Mouse (Mus musculus) cerebellum, adult 18-20 months (tissue): ENCODE measurements around the gene Agap1.

Experiments used
- DNase-seq, 2 experiments: peaks; one replicate each; pipeline ENCODE4 v3.0.0; 2021

The Agap1 gene

GRCm38 (mm10) chr1:89717100-89717499, 262.5 kb downstream of the Agap1 start:
- no peak for DNase-seq

- no peak for DNase-seq
Observed at GRCm38 (mm10) chr1:89718782-89719403, 264.3 kb downstream of the Agap1 start.

GRCm38 (mm10) chr1:89724141-89724540, 269.5 kb downstream of the Agap1 start:
- DNase-seq = no peak

- DNase-seq = no peak
Observed at GRCm38 (mm10) chr1:89724555-89724954, 269.9 kb downstream of the Agap1 start.

GRCm38 (mm10) chr1:89724957-89725356, 270.4 kb downstream of the Agap1 start:
- no peak for DNase-seq

GRCm38 (mm10) chr1:89728481-89728880, 273.9 kb downstream of the Agap1 start:
- DNase-seq = no peak

GRCm38 (mm10) chr1:89730589-89731195, 276.1 kb downstream of the Agap1 start:
- DNase-seq = no peak

GRCm38 (mm10) chr1:89734368-89734767, 279.8 kb downstream of the Agap1 start:
- DNase-seq = no peak

- DNase-seq = no peak
Observed at GRCm38 (mm10) chr1:89735146-89735545, 280.5 kb downstream of the Agap1 start.

GRCm38 (mm10) chr1:89736021-89736420, 281.4 kb downstream of the Agap1 start:
- no peak for DNase-seq

- DNase-seq = no peak
Observed at GRCm38 (mm10) chr1:89739067-89739774, 284.6 kb downstream of the Agap1 start.

GRCm38 (mm10) chr1:89739775-89740099, 285.1 kb downstream of the Agap1 start:
- no peak for DNase-seq

GRCm38 (mm10) chr1:89742359-89742758, 287.8 kb downstream of the Agap1 start:
- no peak for DNase-seq

GRCm38 (mm10) chr1:89746171-89746570, 291.6 kb downstream of the Agap1 start:
- DNase-seq = no peak

GRCm38 (mm10) chr1:89749666-89750065, 295.1 kb downstream of the Agap1 start:
- DNase-seq = no peak

- no peak for DNase-seq
Observed at GRCm38 (mm10) chr1:89750495-89750894, 295.9 kb downstream of the Agap1 start.

GRCm38 (mm10) chr1:89750921-89751320, 296.3 kb downstream of the Agap1 start:
- DNase-seq = no peak

GRCm38 (mm10) chr1:89751344-89751743, 296.7 kb downstream of the Agap1 start:
- DNase-seq = no peak

- DNase-seq = no peak
Observed at GRCm38 (mm10) chr1:89752659-89753058, 298.1 kb downstream of the Agap1 start.

- no peak for DNase-seq
Observed at GRCm38 (mm10) chr1:89755358-89755757, 300.8 kb downstream of the Agap1 start.

- no peak for DNase-seq
Observed at GRCm38 (mm10) chr1:89756387-89756786, 301.8 kb downstream of the Agap1 start.

- DNase-seq = no peak
Observed at GRCm38 (mm10) chr1:89757545-89757944, 302.9 kb downstream of the Agap1 start.

GRCm38 (mm10) chr1:89763912-89764311, 309.3 kb downstream of the Agap1 start:
- no peak for DNase-seq

- DNase-seq = no peak
Observed at GRCm38 (mm10) chr1:89766891-89767290, 312.3 kb downstream of the Agap1 start.
